Mouse (Mus musculus): ENCODE data around the gene Dzank1. TPM values are rescaled to one million over a fixed set of nuclear protein-coding genes. Genes with fewer than 3 reads are reported as not detected.
A peak's percentile ranks its signal among the peaks of the same experiment; 100 is the strongest.

The Dzank1 gene
- 0.16 TPM for polyA plus RNA-seq (2012; fragmentation: generic; extraction: Trizol)
- long read RNA-seq, experiment 1, result 0 reads
- long read RNA-seq, experiment 2, result 0 reads

DNA sequence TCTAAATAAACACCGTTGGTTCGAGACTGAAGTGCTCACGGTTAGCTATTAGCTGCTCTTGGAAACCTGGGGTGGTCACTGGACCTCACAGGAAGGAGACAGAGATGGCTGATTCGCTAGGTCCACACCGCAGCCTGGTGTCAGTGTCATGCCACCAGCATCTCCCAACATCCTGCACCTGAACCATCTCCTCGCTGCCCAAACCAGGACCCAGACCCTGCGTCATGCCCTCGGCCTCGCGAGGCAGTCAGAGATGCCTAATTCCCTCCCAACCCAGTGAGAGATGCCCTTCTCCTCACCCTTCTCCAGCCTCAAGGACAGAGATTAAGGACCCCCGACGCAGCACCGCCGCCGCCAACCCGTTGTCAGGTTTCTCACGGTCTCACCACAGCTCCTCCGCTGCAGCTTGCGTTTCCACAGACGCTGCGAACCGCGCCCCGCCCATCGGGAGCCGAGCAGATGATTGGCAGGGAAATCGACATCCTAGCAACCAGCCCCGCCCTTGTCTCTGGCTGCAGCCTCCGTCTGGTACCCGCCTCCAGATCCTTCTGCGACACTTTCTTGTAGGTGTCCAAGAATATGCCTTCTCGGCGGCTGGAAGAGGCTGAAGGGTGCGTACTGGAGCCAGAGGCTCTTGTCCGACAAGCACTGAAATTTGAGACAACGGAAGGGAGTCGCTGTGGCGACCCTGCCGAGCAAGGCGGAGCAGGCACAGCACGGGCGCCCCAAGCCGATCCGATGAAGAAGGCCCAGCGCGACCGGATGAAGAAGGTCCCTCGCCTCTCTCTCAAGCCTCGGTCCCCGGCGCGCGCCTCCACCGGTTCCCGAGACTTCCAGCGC, at the start of gene Dzank1, which contains the start of gene Polr3f:
Gene Dzank1, minus strand, starts transcription at position 434 of the 840 bp plus-strand sequence.
Gene Polr3f, plus strand, starts transcription at position 738 of the 840 bp plus-strand sequence.
- Histone ChIP-seq H3ac (ENCODE audit: control insufficient read depth, insufficient read length, low read depth) (peak within 1 kb of the TSS; percentile 87), H3K4me3 (ENCODE audit: insufficient read depth, poor library complexity, severe bottlenecking) (peak within 1 kb of the TSS; percentile 98), H3K36me3 (ENCODE audit: control insufficient read depth, insufficient read depth) (peaks cover 26% of the 10 kb centered on the region), H3K79me3 (ENCODE audit: low read depth) (peaks cover 23% of the 10 kb centered on the region), H3K79me2 (ENCODE audit: control insufficient read depth, insufficient read depth) (peaks cover 32% of the 10 kb centered on the region), H3K27me3 (ENCODE audit: control insufficient read depth, insufficient read depth, insufficient read length) (no peaks in the 10 kb centered on the region)
- TF ChIP-seq MAX (IDR thresholded peaks at IDR 0.05) (peak; percentile 100), USF1 (IDR thresholded peaks at IDR 0.05; ENCODE audit: low read depth) (no peak)

GRCm38 (mm10) chr2:144555820-144556552, 28.8 kb upstream of the Dzank1 start, which contains the start of gene Sec23b:
TSS of gene Sec23b (plus strand) at chr2:144556229.
- Histone ChIP-seq H3K27me3 (ENCODE audit: control insufficient read depth, insufficient read depth, insufficient read length) (no peaks in the 10 kb centered on the region), H3K36me3 (ENCODE audit: control insufficient read depth, insufficient read depth) (no peaks in the 10 kb centered on the region), H3ac (ENCODE audit: control insufficient read depth, insufficient read length, low read depth) (peak within 1 kb of the TSS; percentile 60), H3K79me3 (ENCODE audit: low read depth) (peaks cover 15% of the 10 kb centered on the region), H3K4me3 (ENCODE audit: insufficient read depth, poor library complexity, severe bottlenecking) (peak within 1 kb of the TSS; percentile 90), H3K79me2 (ENCODE audit: control insufficient read depth, insufficient read depth) (peaks cover 31% of the 10 kb centered on the region)
- TF ChIP-seq CTCF (IDR thresholded peaks at IDR 0.05; ENCODE audit: control insufficient read depth, insufficient read depth, insufficient read length), result no peak
- no peak for TF ChIP-seq MAX (IDR thresholded peaks at IDR 0.05)
- no peak for TF ChIP-seq MYOG (IDR thresholded peaks at IDR 0.05; ENCODE audit: control insufficient read depth, extremely low read depth, insufficient read length)
- no peak for TF ChIP-seq CEBPB (IDR thresholded peaks at IDR 0.05; ENCODE audit: low read depth)
- no peak for TF ChIP-seq MYOD1 (IDR thresholded peaks at IDR 0.05; ENCODE audit: control insufficient read depth, insufficient read length, low read depth)
- TF ChIP-seq USF1 (IDR thresholded peaks at IDR 0.05; ENCODE audit: low read depth), result no peak

- Histone ChIP-seq H3ac (ENCODE audit: control insufficient read depth, insufficient read length, low read depth) (peak overlapping the region; percentile 59), H3K36me3 (ENCODE audit: control insufficient read depth, insufficient read depth) (no peaks in the 10 kb centered on the region), H3K4me3 (ENCODE audit: insufficient read depth, poor library complexity, severe bottlenecking) (peak overlapping the region; percentile 90), H3K27me3 (ENCODE audit: control insufficient read depth, insufficient read depth, insufficient read length) (no peaks in the 10 kb centered on the region), H3K79me2 (ENCODE audit: control insufficient read depth, insufficient read depth) (peaks cover 31% of the 10 kb centered on the region), H3K79me3 (ENCODE audit: low read depth) (peaks cover 15% of the 10 kb centered on the region)
- TF ChIP-seq MYOD1 (IDR thresholded peaks at IDR 0.05; ENCODE audit: control insufficient read depth, insufficient read length, low read depth) (no peak), CEBPB (IDR thresholded peaks at IDR 0.05; ENCODE audit: low read depth) (no peak), USF1 (IDR thresholded peaks at IDR 0.05; ENCODE audit: low read depth) (no peak), MAX (IDR thresholded peaks at IDR 0.05) (no peak), CTCF (IDR thresholded peaks at IDR 0.05; ENCODE audit: control insufficient read depth, insufficient read depth, insufficient read length) (no peak), FOSL1 (IDR thresholded peaks at IDR 0.05; ENCODE audit: insufficient read depth, low read length, poor library complexity, severe bottlenecking) (no peak), MYOG (IDR thresholded peaks at IDR 0.05; ENCODE audit: control insufficient read depth, extremely low read depth, insufficient read length) (no peak)
Measured at GRCm38 (mm10) chr2:144555286-144555819, 28.1 kb upstream of the Dzank1 start.

GRCm38 (mm10) chr2:144553905-144554304, 26.7 kb upstream of the Dzank1 start:
- H3K79me2 ChIP-seq (ENCODE audit: control insufficient read depth, insufficient read depth), result peaks cover 28% of the 10 kb centered on the region
- no peak overlapping the region for H3ac ChIP-seq (ENCODE audit: control insufficient read depth, insufficient read length, low read depth)
- H3K79me3 ChIP-seq (ENCODE audit: low read depth), result peaks cover 11% of the 10 kb centered on the region
- H3K27me3 ChIP-seq (ENCODE audit: control insufficient read depth, insufficient read depth, insufficient read length), result no peaks in the 10 kb centered on the region
- H3K36me3 ChIP-seq (ENCODE audit: control insufficient read depth, insufficient read depth), result no peaks in the 10 kb centered on the region
- TF ChIP-seq MAX (IDR thresholded peaks at IDR 0.05) (no peak), MYOG (IDR thresholded peaks at IDR 0.05; ENCODE audit: control insufficient read depth, extremely low read depth, insufficient read length) (no peak), CEBPB (IDR thresholded peaks at IDR 0.05; ENCODE audit: low read depth) (no peak), CTCF (IDR thresholded peaks at IDR 0.05; ENCODE audit: control insufficient read depth, insufficient read depth, insufficient read length) (no peak), USF1 (IDR thresholded peaks at IDR 0.05; ENCODE audit: low read depth) (no peak), FOSL1 (IDR thresholded peaks at IDR 0.05; ENCODE audit: insufficient read depth, low read length, poor library complexity, severe bottlenecking) (no peak), MYOD1 (IDR thresholded peaks at IDR 0.05; ENCODE audit: control insufficient read depth, insufficient read length, low read depth) (no peak)
- no peak overlapping the region for H3K4me3 ChIP-seq (ENCODE audit: insufficient read depth, poor library complexity, severe bottlenecking)

DNA sequence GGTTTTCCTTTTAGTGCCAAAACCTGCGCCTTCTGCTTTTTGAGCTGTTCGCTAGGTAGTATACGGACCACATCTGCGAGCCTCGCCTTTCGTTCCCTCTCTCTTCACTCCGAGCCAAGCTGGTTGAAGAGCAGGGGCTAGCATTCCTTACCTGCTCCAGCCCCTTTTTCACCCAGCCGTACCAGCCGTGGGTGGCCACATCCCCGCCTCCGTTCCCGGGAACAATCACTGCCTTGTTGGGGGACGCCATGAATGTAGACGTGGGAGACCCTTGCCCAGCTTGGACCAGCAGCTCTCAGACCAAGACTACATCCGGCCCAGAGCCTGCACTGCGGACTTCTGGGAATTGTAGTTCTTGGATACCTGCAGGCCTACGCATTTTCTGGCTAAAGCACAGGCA, 23.3 kb upstream of the Dzank1 start, which contains the start of gene Rbbp9:
Gene Rbbp9, minus strand, starts transcription at position 341 of the 400 bp plus-strand sequence.
- Histone ChIP-seq H3K79me2 (ENCODE audit: control insufficient read depth, insufficient read depth) (no peaks in the 10 kb centered on the region), H3K4me3 (ENCODE audit: insufficient read depth, poor library complexity, severe bottlenecking) (peak within 1 kb of the TSS; percentile 47), H3K36me3 (ENCODE audit: control insufficient read depth, insufficient read depth) (no peaks in the 10 kb centered on the region), H3K79me3 (ENCODE audit: low read depth) (no peaks in the 10 kb centered on the region), H3ac (ENCODE audit: control insufficient read depth, insufficient read length, low read depth) (peak within 1 kb of the TSS; percentile 99), H3K27me3 (ENCODE audit: control insufficient read depth, insufficient read depth, insufficient read length) (no peaks in the 10 kb centered on the region)
- TF ChIP-seq MYOD1 (IDR thresholded peaks at IDR 0.05; ENCODE audit: control insufficient read depth, insufficient read length, low read depth) (no peak), MAX (IDR thresholded peaks at IDR 0.05) (no peak), CTCF (IDR thresholded peaks at IDR 0.05; ENCODE audit: control insufficient read depth, insufficient read depth, insufficient read length) (no peak), FOSL1 (IDR thresholded peaks at IDR 0.05; ENCODE audit: insufficient read depth, low read length, poor library complexity, severe bottlenecking) (no peak), CEBPB (IDR thresholded peaks at IDR 0.05; ENCODE audit: low read depth) (no peak), USF1 (IDR thresholded peaks at IDR 0.05; ENCODE audit: low read depth) (no peak), MYOG (IDR thresholded peaks at IDR 0.05; ENCODE audit: control insufficient read depth, extremely low read depth, insufficient read length) (no peak)

All from C2C12 (cell line).